Mouse (Mus musculus): ENCODE measurements around the gene Tmem54. TPM values are rescaled to one million over a fixed set of nuclear protein-coding genes. Genes with fewer than 3 reads are reported as not detected.
A peak's percentile ranks its signal among the peaks of the same experiment; 100 is the strongest.

Gene Tmem54
- polyA plus RNA-seq, 1 experiment: not detected

DNA sequence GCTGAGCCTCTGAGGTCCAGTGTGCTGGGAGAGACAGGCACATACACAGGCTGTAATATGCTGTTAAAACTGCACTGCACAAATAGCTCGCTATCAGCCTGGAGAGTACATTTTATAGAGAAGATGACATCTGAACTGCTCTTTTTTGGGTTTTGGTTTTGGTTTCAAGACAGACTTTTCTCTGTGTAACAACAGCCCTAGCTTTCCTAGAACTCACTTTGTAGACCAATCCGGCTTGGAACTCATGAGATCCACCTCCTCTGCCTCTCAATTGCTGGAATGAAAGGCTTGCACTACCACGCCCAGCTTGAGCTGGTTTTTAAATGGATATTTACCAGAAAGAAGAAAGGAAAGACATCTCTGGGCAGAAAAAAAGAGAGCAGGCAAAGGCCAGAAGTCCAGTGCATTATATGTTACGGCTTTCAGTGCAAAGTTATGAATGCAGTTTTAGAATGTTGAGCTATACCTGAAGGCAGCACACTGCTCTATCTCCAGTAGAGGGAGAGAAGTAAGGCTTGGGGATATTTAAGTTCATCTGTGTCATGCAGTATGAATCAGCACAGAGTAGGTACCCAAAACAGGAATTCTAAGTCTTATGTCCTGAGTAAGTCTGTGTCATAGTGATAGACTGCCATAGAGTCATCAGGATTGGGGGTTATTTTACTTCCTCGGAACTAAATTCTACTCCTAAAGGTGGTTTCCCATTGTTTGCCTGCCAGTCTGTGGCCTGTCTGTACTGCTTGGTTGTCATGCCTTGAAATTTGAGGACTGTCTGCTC is 37.5 kb upstream of the Tmem54 start:
- no peak for TF ChIP-seq POLR2A (IDR thresholded peaks at IDR 0.05; ENCODE audit: borderline replicate concordance, low read depth, low read length)
- Histone ChIP-seq H3K4me3 (ENCODE audit: insufficient read depth, low read length) (peak overlapping the region; percentile 2; the same call in 1 of the 2 replicates), H3K27ac (ENCODE audit: insufficient read depth, low read depth, low read length) (peak overlapping the region; percentile 72), H3K4me1 (ENCODE audit: control insufficient read depth, insufficient read depth, low read length) (peaks cover 62% of the 10 kb centered on the region)

GRCm38 (mm10) chr4:129068848-129069247 is 36.5 kb upstream of the Tmem54 start:
- TF ChIP-seq POLR2A (IDR thresholded peaks at IDR 0.05; ENCODE audit: borderline replicate concordance, low read depth, low read length) (no peak), CTCF (IDR thresholded peaks at IDR 0.05; ENCODE audit: low read depth, low read length) (no peak)
- Histone ChIP-seq H3K4me1 (ENCODE audit: control insufficient read depth, insufficient read depth, low read length) (peaks cover 53% of the 10 kb centered on the region), H3K27ac (ENCODE audit: insufficient read depth, low read depth, low read length) (peak overlapping the region; percentile 72), H3K4me3 (ENCODE audit: insufficient read depth, low read length) (no peak overlapping the region)

GRCm38 (mm10) chr4:129079126-129079525 is 26.2 kb upstream of the Tmem54 start:
- no peak overlapping the region for H3K27ac ChIP-seq (ENCODE audit: insufficient read depth, low read depth, low read length)
- TF ChIP-seq POLR2A (IDR thresholded peaks at IDR 0.05; ENCODE audit: borderline replicate concordance, low read depth, low read length) (no peak), CTCF (IDR thresholded peaks at IDR 0.05; ENCODE audit: low read depth, low read length) (no peak)
- H3K4me3 ChIP-seq (ENCODE audit: insufficient read depth, low read length): no peak overlapping the region
- peaks cover 17% of the 10 kb centered on the region for H3K4me1 ChIP-seq (ENCODE audit: control insufficient read depth, insufficient read depth, low read length)

DNA sequence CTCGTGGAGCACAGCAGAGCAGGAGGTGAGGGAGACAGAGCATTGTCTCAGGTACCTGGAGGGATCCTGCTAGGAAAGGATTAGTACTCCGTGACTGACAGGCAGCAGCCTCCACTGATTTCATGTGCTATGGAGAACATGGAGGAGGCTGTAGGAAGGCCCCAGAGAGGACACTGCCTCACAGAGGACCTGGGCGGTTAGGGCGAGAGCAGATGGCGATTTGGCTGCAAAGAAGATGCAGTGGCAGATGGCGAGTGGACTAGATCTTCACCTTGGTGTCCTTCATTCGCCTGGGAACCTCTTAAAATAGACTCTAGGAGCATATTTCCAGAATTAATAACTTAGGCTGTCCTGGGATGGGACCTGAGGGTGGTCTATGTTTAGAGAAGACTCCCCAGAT is 24.3 kb upstream of the Tmem54 start:
- TF ChIP-seq CTCF (IDR thresholded peaks at IDR 0.05; ENCODE audit: low read depth, low read length) (0 out of 2 replicates have a peak, but pooled peaks have one; percentile 8), POLR2A (IDR thresholded peaks at IDR 0.05; ENCODE audit: borderline replicate concordance, low read depth, low read length) (no peak)
- H3K4me3 ChIP-seq (ENCODE audit: insufficient read depth, low read length): no peak overlapping the region
- H3K27ac ChIP-seq (ENCODE audit: insufficient read depth, low read depth, low read length): peak overlapping the region; percentile 40
- peaks cover 17% of the 10 kb centered on the region for H3K4me1 ChIP-seq (ENCODE audit: control insufficient read depth, insufficient read depth, low read length)

DNA sequence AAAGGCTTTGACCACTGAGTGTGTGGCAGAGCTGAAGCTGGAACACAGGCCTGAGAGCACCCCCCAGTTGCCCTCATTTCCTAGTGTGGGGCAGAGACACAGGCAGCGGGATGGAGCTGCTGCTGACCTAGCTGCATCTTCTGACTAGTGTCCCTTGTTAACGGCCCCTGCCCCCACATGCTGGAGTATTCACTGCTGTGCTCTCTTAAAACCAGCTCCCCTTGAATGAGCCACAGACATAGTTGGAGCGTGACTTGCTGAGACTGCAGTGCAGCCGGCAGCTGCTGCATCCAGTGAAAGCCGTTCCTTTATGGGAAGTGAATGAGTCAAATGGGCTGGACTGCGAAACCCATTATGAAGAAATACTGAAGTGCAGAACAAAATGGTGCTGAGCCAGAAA is 23.8 kb upstream of the Tmem54 start:
- Histone ChIP-seq H3K27ac (ENCODE audit: insufficient read depth, low read depth, low read length) (peak overlapping the region; percentile 40), H3K4me3 (ENCODE audit: insufficient read depth, low read length) (no peak overlapping the region), H3K4me1 (ENCODE audit: control insufficient read depth, insufficient read depth, low read length) (peaks cover 17% of the 10 kb centered on the region)
- no peak for TF ChIP-seq POLR2A (IDR thresholded peaks at IDR 0.05; ENCODE audit: borderline replicate concordance, low read depth, low read length)
- 0 out of 2 replicates have a peak, but pooled peaks have one; percentile 2 for TF ChIP-seq CTCF (IDR thresholded peaks at IDR 0.05; ENCODE audit: low read depth, low read length)

DNA sequence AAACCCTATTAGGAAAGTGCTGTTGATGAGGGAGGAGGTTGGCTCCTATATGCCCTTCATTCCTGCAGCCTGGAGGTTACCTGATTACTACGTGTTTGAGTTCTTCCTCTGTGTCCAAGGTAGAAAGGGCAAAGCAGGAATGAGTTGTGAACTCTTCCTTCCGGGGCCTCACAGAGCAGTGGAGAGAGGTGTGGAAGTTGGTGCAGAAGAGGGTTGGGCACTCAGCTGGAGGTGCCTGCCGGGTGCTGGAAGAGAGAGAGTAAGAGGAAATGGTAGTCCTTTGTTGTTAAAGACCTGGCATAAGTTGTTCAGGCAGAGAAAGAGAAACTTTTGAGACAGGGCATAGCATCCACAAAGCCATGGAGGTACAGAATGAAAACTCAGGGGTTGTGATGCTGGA is 23.4 kb upstream of the Tmem54 start:
- H3K27ac ChIP-seq (ENCODE audit: insufficient read depth, low read depth, low read length): peak overlapping the region; percentile 38
- TF ChIP-seq CTCF (IDR thresholded peaks at IDR 0.05; ENCODE audit: low read depth, low read length) (0 out of 2 replicates have a peak, but pooled peaks have one; percentile 23), POLR2A (IDR thresholded peaks at IDR 0.05; ENCODE audit: borderline replicate concordance, low read depth, low read length) (no peak)
- H3K4me3 ChIP-seq (ENCODE audit: insufficient read depth, low read length): no peak overlapping the region

DNA sequence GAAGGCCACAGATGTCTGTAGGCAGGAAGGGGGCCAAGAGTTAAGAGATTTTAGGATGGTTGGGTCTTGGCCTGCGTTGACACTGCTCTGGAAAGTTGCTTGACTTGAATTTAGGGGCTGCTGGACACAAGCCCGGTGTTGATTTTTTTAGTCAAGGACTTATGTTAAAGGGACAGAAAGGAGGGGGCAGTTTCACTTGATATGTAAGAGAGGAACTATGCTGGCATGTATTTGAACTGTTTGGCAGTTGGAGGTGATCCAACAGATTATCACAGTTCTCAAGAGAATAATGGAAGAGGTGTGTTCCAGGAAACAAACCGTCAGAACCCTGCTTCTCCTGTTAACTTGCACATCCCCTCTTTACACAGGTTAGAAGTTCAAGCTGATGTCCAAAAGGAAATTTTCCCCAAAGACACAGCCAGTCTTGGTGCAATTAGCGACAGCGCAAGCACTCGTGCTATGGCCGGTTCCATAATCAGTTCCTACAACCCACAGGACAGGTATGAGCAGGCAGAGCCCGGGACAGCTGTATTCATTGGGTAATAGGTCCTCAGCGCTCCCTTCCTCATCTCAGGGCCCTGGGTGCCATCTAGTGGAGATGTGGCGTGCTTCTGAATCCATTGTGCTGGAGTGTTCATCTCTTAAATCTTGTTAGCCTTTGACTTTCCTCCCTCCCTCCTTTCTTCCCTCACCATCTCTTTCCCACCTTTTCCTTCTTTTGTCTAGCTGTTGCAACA is 22.8 kb upstream of the Tmem54 start:
- peaks cover 17% of the 10 kb centered on the region for H3K4me1 ChIP-seq (ENCODE audit: control insufficient read depth, insufficient read depth, low read length)
- H3K4me3 ChIP-seq (ENCODE audit: insufficient read depth, low read length): no peak overlapping the region
- H3K27ac ChIP-seq (ENCODE audit: insufficient read depth, low read depth, low read length): peak overlapping the region; percentile 38
- TF ChIP-seq POLR2A (IDR thresholded peaks at IDR 0.05; ENCODE audit: borderline replicate concordance, low read depth, low read length) (no peak), CTCF (IDR thresholded peaks at IDR 0.05; ENCODE audit: low read depth, low read length) (peak; percentile 83)

More for the DNA sequence above, 23.4 kb upstream of the Tmem54 start:
- peaks cover 17% of the 10 kb centered on the region for H3K4me1 ChIP-seq (ENCODE audit: control insufficient read depth, insufficient read depth, low read length)

DNA sequence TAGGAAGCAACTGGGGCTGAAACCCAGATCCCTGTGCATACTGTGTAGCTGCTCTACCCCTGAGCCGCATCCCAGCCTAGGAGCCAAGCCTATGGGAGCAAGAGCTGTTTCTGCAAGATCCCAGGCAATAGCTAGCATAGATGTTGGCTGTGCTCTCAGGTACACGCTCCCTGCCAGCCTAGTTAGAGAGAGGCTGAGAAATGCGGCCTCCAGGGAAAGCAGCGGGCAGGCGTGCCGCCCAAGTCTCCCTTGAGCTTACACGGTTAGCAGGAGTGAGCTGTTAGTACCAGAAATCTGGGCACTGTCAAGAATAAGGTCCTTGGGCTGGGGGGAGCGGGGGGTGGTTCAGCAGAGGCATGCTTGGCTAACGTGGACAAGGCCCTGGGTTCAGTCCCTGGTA is 20.5 kb upstream of the Tmem54 start:
- Histone ChIP-seq H3K27ac (ENCODE audit: insufficient read depth, low read depth, low read length) (no peak overlapping the region), H3K4me3 (ENCODE audit: insufficient read depth, low read length) (no peak overlapping the region), H3K4me1 (ENCODE audit: control insufficient read depth, insufficient read depth, low read length) (peaks cover 22% of the 10 kb centered on the region)
- TF ChIP-seq POLR2A (IDR thresholded peaks at IDR 0.05; ENCODE audit: borderline replicate concordance, low read depth, low read length): no peak
- no peak for TF ChIP-seq CTCF (IDR thresholded peaks at IDR 0.05; ENCODE audit: low read depth, low read length)

GRCm38 (mm10) chr4:129086078-129086477 is 19.3 kb upstream of the Tmem54 start:
- no peak overlapping the region for H3K27ac ChIP-seq (ENCODE audit: insufficient read depth, low read depth, low read length)
- TF ChIP-seq POLR2A (IDR thresholded peaks at IDR 0.05; ENCODE audit: borderline replicate concordance, low read depth, low read length) (no peak), CTCF (IDR thresholded peaks at IDR 0.05; ENCODE audit: low read depth, low read length) (no peak)
- H3K4me1 ChIP-seq (ENCODE audit: control insufficient read depth, insufficient read depth, low read length): peaks cover 22% of the 10 kb centered on the region
- no peak overlapping the region for H3K4me3 ChIP-seq (ENCODE audit: insufficient read depth, low read length)

DNA sequence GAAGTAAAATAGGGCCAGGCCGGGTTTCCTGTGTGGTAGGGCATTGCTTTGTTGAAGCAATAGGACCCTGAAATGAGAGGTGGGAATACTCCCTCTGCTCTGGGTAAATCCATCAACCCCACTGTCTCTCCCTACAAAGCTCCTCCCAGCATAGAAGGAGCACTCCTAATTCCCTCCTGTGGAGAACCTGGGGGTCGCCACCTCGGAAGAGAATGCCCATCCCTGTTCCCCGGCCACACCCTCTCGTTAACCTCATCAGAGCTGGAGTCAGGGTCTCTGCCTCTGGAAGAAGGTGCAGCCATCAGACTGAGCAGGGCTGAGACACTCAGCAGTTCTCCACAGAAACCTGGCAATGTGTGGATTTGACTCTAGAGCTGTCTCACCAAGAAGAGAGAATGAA is 17.5 kb upstream of the Tmem54 start:
- H3K4me3 ChIP-seq (ENCODE audit: insufficient read depth, low read length): no peak overlapping the region
- TF ChIP-seq POLR2A (IDR thresholded peaks at IDR 0.05; ENCODE audit: borderline replicate concordance, low read depth, low read length): no peak
- no peak for TF ChIP-seq CTCF (IDR thresholded peaks at IDR 0.05; ENCODE audit: low read depth, low read length)
- H3K27ac ChIP-seq (ENCODE audit: insufficient read depth, low read depth, low read length): no peak overlapping the region
- peaks cover 7% of the 10 kb centered on the region; the same call in 1 of the 2 replicates for H3K4me1 ChIP-seq (ENCODE audit: control insufficient read depth, insufficient read depth, low read length)
